Mouse (Mus musculus) liver, adult (tissue): ENCODE measurements around the gene Rlim.

Source experiments
- GATA4 ChIP-seq: IDR thresholded peaks from 2 replicates; pipeline ENCODE4 v1.6.1; 2014; ENCODE audit warnings: mild to moderate bottlenecking, low read length; ENCODE audit not compliant: insufficient replicate concordance

The Rlim gene

DNA sequence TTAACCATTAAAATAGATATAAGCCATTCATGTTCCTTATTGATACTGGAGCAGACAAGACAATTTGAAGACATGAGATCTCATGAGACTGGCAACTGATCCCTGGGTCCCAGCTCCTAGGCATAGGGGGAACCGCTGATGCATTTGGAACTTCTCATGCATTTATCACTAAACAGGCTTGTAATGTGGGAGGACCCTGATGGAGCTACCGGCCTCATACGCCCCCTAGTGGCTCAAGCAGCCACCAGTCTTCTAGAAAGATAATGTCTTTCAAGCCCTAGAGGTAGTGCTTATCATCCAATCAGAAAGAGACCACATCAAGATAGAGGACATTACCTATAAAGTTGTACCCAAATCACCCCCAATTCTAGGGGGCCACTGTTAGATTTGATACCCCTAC, 66.3 kb downstream of the Rlim start:
- TF ChIP-seq GATA4: no peak
